Mouse (Mus musculus): Measurements from ENCODE around the gene Rad23a.
"Not testable (repeated sequence)": the region's sequence is repeated elsewhere in the genome, so short reads cannot be mapped to it uniquely, and the experiment has no call there.

The Rad23a gene

GRCm38 (mm10) chr8:84839875-84840247, 604 bp downstream of the Rad23a start:
- DNase-seq (ENCODE audit: low read depth) = no peak

DNA sequence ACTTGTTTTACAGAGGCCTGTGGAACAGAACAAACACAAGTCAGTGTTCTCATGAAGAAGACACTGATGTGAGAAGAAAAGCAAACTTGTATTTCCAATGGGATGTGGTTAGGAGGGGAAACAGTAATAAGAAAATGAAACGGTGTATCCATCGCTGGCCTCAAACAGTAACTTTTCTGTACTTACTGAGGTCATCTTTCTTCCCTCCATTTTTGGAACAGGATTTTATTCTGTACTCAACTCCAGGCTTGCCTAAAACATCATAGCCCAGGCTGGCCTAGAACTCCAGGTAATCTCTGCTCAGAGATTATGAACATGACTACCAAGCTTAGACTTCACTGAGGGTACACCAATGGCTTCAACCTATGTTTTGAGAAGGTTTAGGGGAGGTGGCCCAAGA, 1.1 kb downstream of the Rad23a start:
- no peak for DNase-seq (ENCODE audit: low read depth)

- no peak for DNase-seq (ENCODE audit: low read depth)
These were observed 2.0 kb downstream of the Rad23a start for GRCm38 (mm10) chr8:84838513-84838912.

DNA sequence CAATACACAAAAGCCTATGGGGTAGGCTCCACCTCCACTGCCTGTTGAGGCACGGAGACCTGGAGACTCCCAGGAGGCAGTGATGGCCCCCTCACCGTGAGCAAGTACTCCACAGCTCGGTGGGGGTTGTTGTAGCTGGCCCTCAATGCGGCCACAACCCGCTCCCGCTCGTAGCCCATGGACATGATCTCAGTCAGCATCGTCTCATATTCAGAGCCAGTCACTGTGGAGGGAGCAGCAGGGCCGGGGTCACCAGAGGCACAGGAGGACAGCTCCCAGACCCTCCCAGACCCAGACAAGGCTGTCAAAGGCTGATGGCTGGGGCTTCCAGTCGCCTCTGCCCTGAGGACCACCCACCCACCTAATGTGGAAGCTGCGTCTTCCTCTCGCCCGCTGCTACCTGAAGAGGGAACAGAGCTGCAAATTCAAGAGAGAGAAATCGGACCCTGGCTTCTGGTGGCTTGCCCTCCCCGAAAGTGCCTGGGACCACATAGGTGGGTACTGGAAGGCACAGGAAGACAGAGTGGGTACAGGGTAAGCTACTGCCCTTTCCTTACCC, 2.5 kb downstream of the Rad23a start:
- no peak for DNase-seq (ENCODE audit: low read depth)

DNA sequence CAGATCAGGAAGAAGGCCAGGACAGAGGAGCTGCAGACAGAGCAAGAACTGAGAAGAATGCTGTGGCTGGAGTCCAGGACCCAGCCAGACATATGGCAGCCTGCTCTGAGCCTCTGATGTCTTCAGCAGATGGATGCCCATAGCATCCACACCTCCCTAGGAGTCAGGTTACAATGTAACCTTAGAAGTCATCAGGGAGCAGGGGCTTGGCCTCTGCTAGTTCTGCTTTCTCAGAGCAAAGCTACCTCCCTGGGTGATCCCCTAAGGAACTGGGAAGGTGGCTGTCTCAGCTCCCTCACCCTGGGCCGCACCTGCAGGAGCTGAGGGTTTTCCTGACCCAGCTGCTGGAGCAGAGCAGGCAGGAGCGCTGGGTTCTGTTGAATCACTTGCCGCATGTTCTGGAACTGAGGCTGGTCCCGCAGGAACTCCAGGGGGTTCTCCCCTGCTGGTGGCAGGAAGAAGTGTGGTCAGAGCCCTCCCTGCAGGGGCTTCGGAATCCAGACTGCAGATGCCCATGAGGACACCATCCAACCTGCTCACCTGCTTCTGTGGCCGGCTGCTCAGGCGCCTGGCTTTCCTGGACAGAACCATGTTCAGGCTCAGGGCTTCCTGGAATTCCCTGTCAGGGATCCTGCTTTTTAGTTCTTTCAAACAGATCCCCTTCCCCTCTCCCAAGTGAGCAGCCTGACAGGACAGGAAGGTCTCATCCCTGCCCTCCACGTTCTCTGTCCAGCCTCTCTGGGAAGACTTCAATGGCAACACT, 3.1 kb downstream of the Rad23a start:
- DNase-seq (ENCODE audit: low read depth) = no peak

GRCm38 (mm10) chr8:84834866-84835855, 5.3 kb downstream of the Rad23a start:
- DNase-seq (ENCODE audit: low read depth) = peak; percentile 31

DNA sequence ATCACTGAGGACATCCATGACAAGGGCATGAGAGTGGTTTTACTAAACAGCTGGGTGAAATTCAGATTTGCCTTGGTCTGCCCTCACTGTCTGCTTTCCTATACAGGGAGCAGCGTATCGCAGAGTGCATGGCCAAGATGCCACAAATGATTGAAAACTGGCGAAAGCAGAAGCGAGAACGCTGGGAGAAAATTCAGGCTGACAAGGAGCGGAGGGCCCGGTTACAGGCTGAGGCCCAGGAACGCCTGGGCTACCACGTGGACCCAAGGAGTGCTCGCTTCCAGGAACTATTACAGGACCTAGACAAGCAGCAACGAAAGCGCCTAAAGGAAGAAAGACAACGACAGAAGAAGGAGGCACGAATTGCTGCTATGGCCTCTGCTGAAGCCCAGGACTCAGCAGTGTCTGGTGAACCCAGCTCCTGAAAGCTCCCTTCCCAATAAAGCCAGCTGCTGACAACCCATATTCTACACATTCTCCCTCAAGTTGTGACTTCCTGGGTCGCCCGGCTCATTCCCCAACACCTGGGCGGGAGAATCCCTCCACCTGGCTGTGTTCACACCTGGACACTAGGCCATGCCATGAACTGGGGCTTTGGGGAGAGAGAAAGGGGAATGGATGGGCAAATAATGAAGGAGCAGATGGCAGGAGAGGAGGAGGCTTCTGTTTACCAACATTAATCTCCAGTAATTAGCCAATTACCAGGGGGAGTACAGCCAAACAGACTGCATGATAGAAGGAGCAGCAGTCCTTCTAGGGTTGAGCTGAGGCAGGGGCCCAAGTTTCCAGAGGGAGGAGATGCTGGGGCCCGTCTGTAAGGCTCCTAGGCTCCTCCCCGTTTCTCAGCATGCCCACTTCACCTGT, 6.2 kb downstream of the Rad23a start:
- DNase-seq (ENCODE audit: low read depth) = no peak

GRCm38 (mm10) chr8:84832759-84833742, 7.4 kb downstream of the Rad23a start:
- DNase-seq (ENCODE audit: low read depth) = peak; percentile 48

GRCm38 (mm10) chr8:84832034-84832717, 8.3 kb downstream of the Rad23a start:
- peak; percentile 89 for DNase-seq (ENCODE audit: low read depth)

DNA sequence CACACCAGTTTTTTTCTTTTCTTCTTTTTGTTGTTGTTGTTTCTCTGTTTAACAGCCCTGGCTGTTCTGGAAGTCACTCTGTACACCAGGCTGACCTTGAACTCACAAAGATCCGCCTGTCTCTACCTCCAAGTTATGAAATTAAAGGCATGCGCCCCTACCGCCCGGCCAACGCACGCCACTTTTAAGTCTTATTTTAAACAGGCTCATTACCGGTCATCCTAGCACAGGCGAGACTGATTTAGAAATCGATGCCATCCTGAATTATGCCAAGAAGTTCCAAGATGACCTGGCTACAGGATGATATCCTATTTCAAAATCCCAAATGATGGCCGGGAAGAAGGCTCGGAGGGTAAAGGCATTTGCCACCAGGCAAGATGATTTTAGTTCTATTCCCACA, 9.0 kb downstream of the Rad23a start, which contains the start of gene Gadd45gip1:
Gene Gadd45gip1 (plus strand): TSS at position 33 of the 400 bp plus-strand sequence.
- DNase-seq (ENCODE audit: low read depth) = peak; percentile 81

DNA sequence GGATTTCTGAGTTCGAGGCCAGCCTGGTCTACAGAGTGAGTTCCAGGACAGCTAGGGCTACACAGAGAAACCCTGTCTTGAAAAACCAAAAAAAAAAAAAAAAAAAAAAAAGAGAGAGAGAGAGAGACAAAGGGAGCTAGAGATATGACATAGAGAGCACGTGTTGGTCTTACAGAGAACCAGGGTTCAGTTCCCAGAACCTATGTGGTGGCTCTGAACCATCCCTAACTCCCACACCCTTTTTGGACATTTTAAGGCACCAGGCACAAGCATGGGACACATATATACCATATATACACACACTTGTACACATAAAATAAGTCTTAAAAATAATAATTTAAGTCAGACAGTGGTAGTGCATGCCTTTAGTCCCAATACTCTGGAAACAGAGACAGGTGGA, 13.9 kb downstream of the Rad23a start:
- not testable (repeated sequence) for DNase-seq (ENCODE audit: low read depth)

- DNase-seq (ENCODE audit: low read depth) = no peak
These were observed 14.8 kb downstream of the Rad23a start for GRCm38 (mm10) chr8:84825636-84826035.

DNA sequence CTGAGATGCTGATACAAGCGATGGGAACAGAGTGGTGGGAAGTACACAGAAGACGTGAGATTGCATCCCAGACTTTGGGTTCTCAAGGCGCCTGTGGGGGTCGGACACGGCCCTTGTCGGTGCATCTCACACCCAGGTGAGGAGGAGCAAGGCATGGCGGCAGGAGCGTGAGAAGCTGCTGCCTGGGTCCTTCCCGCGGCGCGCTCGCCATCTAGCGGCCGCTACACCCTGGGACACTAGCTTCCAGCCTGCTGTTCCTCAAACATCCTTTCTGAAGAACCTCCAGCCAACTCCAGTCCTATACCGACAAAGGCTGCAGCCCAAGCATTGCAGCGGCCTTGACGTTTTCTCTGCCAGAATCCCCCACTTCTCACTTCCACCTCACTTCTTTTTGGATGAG, 16.8 kb downstream of the Rad23a start:
- peak; percentile 86 for DNase-seq (ENCODE audit: low read depth)

DNA sequence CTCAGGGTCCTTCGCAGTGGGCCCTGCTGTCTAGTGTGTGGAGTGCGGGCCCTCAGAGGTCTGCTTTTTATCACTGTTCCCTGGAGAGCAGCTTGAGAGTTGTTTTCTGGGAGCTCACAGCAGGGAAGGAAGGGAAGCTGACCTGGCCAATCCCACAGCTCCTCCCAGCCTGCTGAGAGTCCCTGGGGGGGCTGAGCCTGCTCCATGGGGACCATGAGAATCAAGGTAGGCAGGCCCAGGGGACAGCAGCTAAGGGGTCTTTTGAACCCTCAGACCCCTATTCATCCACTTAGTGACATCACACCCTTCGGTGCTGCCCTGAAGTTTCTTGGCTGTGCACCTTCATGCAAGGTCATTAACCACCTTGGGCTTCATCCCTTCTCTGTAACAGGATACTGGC, 17.7 kb downstream of the Rad23a start, which contains the start of gene Dand5:
Gene Dand5 (minus strand): TSS at position 101 of the 400 bp plus-strand sequence.
- DNase-seq (ENCODE audit: low read depth) = no peak

- no peak for DNase-seq (ENCODE audit: low read depth)
These were observed 24.3 kb downstream of the Rad23a start for GRCm38 (mm10) chr8:84816117-84816516.

DNA sequence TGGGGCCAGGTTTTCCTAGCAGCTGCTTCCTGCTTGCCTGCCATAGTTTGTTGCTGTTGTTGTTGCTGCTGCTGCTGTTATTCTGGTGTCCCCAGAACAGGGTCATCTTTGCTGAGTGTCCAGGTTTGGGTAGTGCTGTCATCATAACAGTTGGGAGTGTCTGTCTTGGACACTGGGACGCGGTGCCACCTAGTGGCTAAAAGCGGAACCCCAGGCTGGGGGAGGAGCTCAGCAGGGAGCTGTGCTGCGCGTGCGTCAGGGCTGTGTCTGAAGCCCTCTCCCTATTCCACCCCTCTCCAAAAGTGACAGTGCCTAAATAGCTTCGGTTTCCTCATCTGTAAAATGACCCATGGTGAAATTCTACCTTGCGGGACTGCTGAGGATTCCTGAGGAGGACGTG, 24.9 kb downstream of the Rad23a start:
- peak; percentile 96 for DNase-seq (ENCODE audit: low read depth)

- DNase-seq (ENCODE audit: low read depth) = no peak
These were observed 25.7 kb downstream of the Rad23a start for GRCm38 (mm10) chr8:84814555-84815441.

- no peak for DNase-seq (ENCODE audit: low read depth)
These were observed 26.3 kb downstream of the Rad23a start for GRCm38 (mm10) chr8:84814240-84814554.

- DNase-seq (ENCODE audit: low read depth) = no peak
These were observed 26.6 kb downstream of the Rad23a start for GRCm38 (mm10) chr8:84813830-84814229.

Data from NIH3T3 (cell line).